Mouse (Mus musculus) cerebellum, adult 2 months (tissue): Measurements from ENCODE around the gene Vps26b. TPM values are rescaled to one million over a fixed set of nuclear protein-coding genes. Genes with fewer than 3 reads are reported as not detected.

ENCODE experiments used
- DNase-seq, 2 experiments: peaks; one replicate each; pipeline ENCODE4 v3.0.0; 2021
- H3K27ac ChIP-seq: fragments of 200-500 bp; 2 replicates; pipeline ENCODE4 v1.5.1; 2012; ENCODE audit warnings: low read length, control low read depth, inconsistent platforms; ENCODE audit not compliant: insufficient read depth
- H3K27me3 ChIP-seq: fragments of 200-500 bp; 2 replicates; pipeline ENCODE4 v1.6.1; 2012; ENCODE audit warnings: inconsistent platforms, mild to moderate bottlenecking, low read length, moderate library complexity; ENCODE audit not compliant: control insufficient read depth, insufficient read depth
- H3K4me1 ChIP-seq: fragments of 200-500 bp; 2 replicates; pipeline ENCODE4 v1.6.1; 2011; ENCODE audit warnings: low read length; ENCODE audit not compliant: control insufficient read depth, insufficient read depth
- H3K4me3 ChIP-seq: fragments of 200-500 bp; replicated peaks from 2 replicates; pipeline ENCODE3; 2011; ENCODE audit warnings: mild to moderate bottlenecking, low read depth, low read length, control low read depth; ENCODE audit not compliant: insufficient read depth
- CTCF ChIP-seq: fragments of 200-500 bp; IDR thresholded peaks from 2 replicates; pipeline ENCODE4 v1.5.1; 2011; ENCODE audit warnings: low read depth, mild to moderate bottlenecking, control low read depth, low read length, moderate library complexity, borderline replicate concordance; ENCODE audit not compliant: insufficient read depth
- POLR2A ChIP-seq: fragments of 200-500 bp; IDR thresholded peaks from 2 replicates; pipeline ENCODE4 v1.6.1; 2011; ENCODE audit warnings: low read length, control low read depth, borderline replicate concordance; ENCODE audit not compliant: insufficient read depth
- WGBS: fragments of 180-500 bp; shearing (Covaris S2); methylation state at CpG from one replicate; pipeline ENCODE4 v1.1.7; 2018; 5-methylcytosine and 5-hydroxymethylcytosine counted together
- polyA plus RNA-seq: library from polyadenylated mRNA; depleted of rRNA; stranded (reverse); fragments of >200 nt; gene quantifications from 2 replicates; pipeline ENCODE4 v1.2.3, GENCODE M21; 2012; rRNA removed

Vps26b gene
- polyA plus RNA-seq = 87.5 and 95.5 TPM in 2 replicates

GRCm38 (mm10) chr9:27029828-27030762, at the start of gene Vps26b, which contains the start of gene Ncapd3:
Vps26b (minus strand) TSS chr9:27030065.
Ncapd3 (plus strand) TSS chr9:27030175.
- Histone ChIP-seq H3K27me3 (no peaks in the 10 kb centered on the region), H3K4me3 (peak within 1 kb of the TSS; percentile 83), H3K4me1 (peaks cover 5% of the 10 kb centered on the region; the same call in 1 of the 2 replicates), H3K27ac (peak within 1 kb of the TSS; percentile 87)
- DNase-seq = peak; percentile 96 to 97
- peak; percentile 87 for TF ChIP-seq POLR2A
- no peak; the same call in 1 of the 2 replicates for TF ChIP-seq CTCF
- WGBS = under 1% methylated on average over 73 of the region's 80 CpGs

- H3K27me3 ChIP-seq = no peaks in the 10 kb centered on the region
- H3K4me3 ChIP-seq = no peak overlapping the region
- no peak overlapping the region for H3K27ac ChIP-seq
- peaks cover 2% of the 10 kb centered on the region; the same call in 1 of the 2 replicates for H3K4me1 ChIP-seq
- no peak for DNase-seq
- TF ChIP-seq CTCF = no peak
- no peak for TF ChIP-seq POLR2A
Observed at GRCm38 (mm10) chr9:27075812-27076211, 45.9 kb upstream of the Vps26b start.

GRCm38 (mm10) chr9:27074677-27075076, 44.8 kb upstream of the Vps26b start:
- no peak overlapping the region for H3K4me3 ChIP-seq
- no peak for DNase-seq
- TF ChIP-seq POLR2A = no peak
- TF ChIP-seq CTCF = no peak
- no peak overlapping the region for H3K27ac ChIP-seq
- H3K27me3 ChIP-seq = no peaks in the 10 kb centered on the region
- 83% methylated on average over 1 of the region's 1 CpGs for WGBS
- H3K4me1 ChIP-seq = peaks cover 2% of the 10 kb centered on the region; the same call in 1 of the 2 replicates

- DNase-seq = no peak
- TF ChIP-seq CTCF (no peak), POLR2A (no peak)
- Histone ChIP-seq H3K27ac (no peak overlapping the region), H3K4me1 (peaks cover 2% of the 10 kb centered on the region; the same call in 1 of the 2 replicates), H3K27me3 (no peaks in the 10 kb centered on the region), H3K4me3 (no peak overlapping the region)
- 94% methylated on average over 4 of the region's 4 CpGs for WGBS
Observed at GRCm38 (mm10) chr9:27070895-27071294, 41.0 kb upstream of the Vps26b start.

- WGBS = 95% methylated on average over 5 of the region's 5 CpGs
- no peak overlapping the region for H3K4me3 ChIP-seq
- TF ChIP-seq CTCF = no peak
- no peak for TF ChIP-seq POLR2A
- H3K4me1 ChIP-seq = no peaks in the 10 kb centered on the region
- no peaks in the 10 kb centered on the region for H3K27me3 ChIP-seq
- H3K27ac ChIP-seq = no peak overlapping the region
- DNase-seq = no peak
Observed at GRCm38 (mm10) chr9:27058341-27058740, 28.5 kb upstream of the Vps26b start.

- no peaks in the 10 kb centered on the region for H3K27me3 ChIP-seq
- H3K4me3 ChIP-seq = no peak overlapping the region
- no peak for DNase-seq
- TF ChIP-seq POLR2A (no peak), CTCF (no peak)
- 90% methylated on average over 2 of the region's 2 CpGs for WGBS
- no peak overlapping the region for H3K27ac ChIP-seq
- H3K4me1 ChIP-seq = no peaks in the 10 kb centered on the region
Observed at GRCm38 (mm10) chr9:27049492-27049891, 19.6 kb upstream of the Vps26b start.

- Histone ChIP-seq H3K27me3 (no peaks in the 10 kb centered on the region), H3K4me3 (no peak overlapping the region), H3K27ac (no peak overlapping the region), H3K4me1 (no peaks in the 10 kb centered on the region)
- DNase-seq = no peak
- TF ChIP-seq CTCF (no peak), POLR2A (no peak)
- 93% methylated on average over 5 of the region's 5 CpGs for WGBS
Observed at GRCm38 (mm10) chr9:27043892-27044291, 14.0 kb upstream of the Vps26b start.

GRCm38 (mm10) chr9:27030763-27031100, 867 bp upstream of the Vps26b start:
- WGBS = under 1% methylated on average over 17 of the region's 17 CpGs
- H3K27ac ChIP-seq = no peak overlapping the region
- DNase-seq = no peak
- H3K4me3 ChIP-seq = peak overlapping the region; percentile 83
- no peaks in the 10 kb centered on the region for H3K27me3 ChIP-seq
- H3K4me1 ChIP-seq = peaks cover 5% of the 10 kb centered on the region; the same call in 1 of the 2 replicates
- TF ChIP-seq POLR2A (0 out of 2 replicates have a peak, but pooled peaks have one; percentile 51), CTCF (no peak)
